Mouse (Mus musculus) thymus, adult 2 months (tissue): Measurements from ENCODE around the gene Arpc5l. TPM values are rescaled to one million over a fixed set of nuclear protein-coding genes. Genes with fewer than 3 reads are reported as not detected.

Source experiments
- DNase-seq: peaks from one replicate; pipeline ENCODE4 v3.0.0; 2021
- H3K27ac ChIP-seq: fragments of 200-500 bp; 2 replicates; pipeline ENCODE4 v1.5.1; 2012; ENCODE audit warnings: low read length, control low read depth; ENCODE audit not compliant: control insufficient read depth, insufficient read depth
- H3K27me3 ChIP-seq: fragments of 200-500 bp; 2 replicates; pipeline ENCODE4 v1.6.1; 2012; ENCODE audit warnings: mild to moderate bottlenecking, low read length, moderate library complexity, mixed read lengths; ENCODE audit not compliant: control insufficient read depth, insufficient read depth
- H3K36me3 ChIP-seq: fragments of 200-500 bp; 2 replicates; pipeline ENCODE4 v1.6.1; 2012; ENCODE audit warnings: mild to moderate bottlenecking, low read length, moderate library complexity; ENCODE audit not compliant: control insufficient read depth, insufficient read depth
- H3K4me1 ChIP-seq: fragments of 200-500 bp; replicated peaks from 2 replicates; pipeline ENCODE4 v1.6.1; 2012; ENCODE audit warnings: low read length; ENCODE audit not compliant: control insufficient read depth, insufficient read depth
- H3K4me3 ChIP-seq: fragments of 200-500 bp; 2 replicates; pipeline ENCODE4 v1.5.1; 2012; ENCODE audit warnings: mild to moderate bottlenecking, low read length, control low read depth, moderate library complexity; ENCODE audit not compliant: control insufficient read depth, insufficient read depth
- CTCF ChIP-seq: fragments of 200-500 bp; IDR thresholded peaks from 2 replicates; pipeline ENCODE4 v1.5.1; 2012; ENCODE audit warnings: mild to moderate bottlenecking, control low read depth, low read length, moderate library complexity, borderline replicate concordance; ENCODE audit not compliant: control insufficient read depth, poor library complexity, insufficient read depth; ENCODE audit errors: extremely low read depth
- POLR2A ChIP-seq: fragments of 200-500 bp; IDR thresholded peaks from 2 replicates; pipeline ENCODE4 v1.6.1; 2012; ENCODE audit warnings: mild to moderate bottlenecking, low read length, control low read depth, moderate library complexity; ENCODE audit not compliant: control insufficient read depth, poor library complexity, insufficient read depth; ENCODE audit errors: extremely low read depth
- WGBS: fragments of 180-500 bp; shearing (Covaris S2); methylation state at CpG from one replicate; pipeline ENCODE4 v1.1.7; 2018; 5-methylcytosine and 5-hydroxymethylcytosine counted together
- polyA plus RNA-seq: library from polyadenylated mRNA; depleted of rRNA; stranded (reverse); fragments of >200 nt; gene quantifications from 2 replicates; pipeline ENCODE4 v1.2.3, GENCODE M21; 2012

The Arpc5l gene
- polyA plus RNA-seq, 1 experiment = 53.2 TPM

DNA sequence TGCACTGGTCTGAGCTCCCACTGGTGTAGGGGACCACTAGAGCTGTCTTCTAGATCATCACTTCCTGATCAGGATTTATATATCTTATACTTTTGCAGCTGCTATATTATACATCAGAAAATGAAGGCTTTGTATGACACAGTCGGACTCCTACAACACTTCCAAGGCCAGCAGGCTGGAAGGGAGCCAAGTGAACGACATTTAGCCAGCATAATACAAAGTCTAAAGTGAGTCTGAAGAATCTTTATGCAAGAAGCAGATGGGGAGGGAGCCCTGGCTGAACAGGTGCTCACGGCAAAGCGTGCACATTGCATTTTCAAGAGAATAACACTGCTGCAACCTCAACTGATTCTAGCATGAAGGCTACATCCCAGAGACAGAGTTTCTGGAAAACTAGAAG lies 12.7 kb upstream of the Arpc5l start:
- no peak for DNase-seq
- no peaks in the 10 kb centered on the region for H3K27me3 ChIP-seq
- TF ChIP-seq CTCF (no peak), POLR2A (no peak)
- peaks cover 12% of the 10 kb centered on the region for H3K4me1 ChIP-seq
- 74% methylated on average over 4 of the region's 4 CpGs for WGBS
- no peak overlapping the region for H3K27ac ChIP-seq
- H3K36me3 ChIP-seq = no peaks in the 10 kb centered on the region
- H3K4me3 ChIP-seq = no peak overlapping the region

DNA sequence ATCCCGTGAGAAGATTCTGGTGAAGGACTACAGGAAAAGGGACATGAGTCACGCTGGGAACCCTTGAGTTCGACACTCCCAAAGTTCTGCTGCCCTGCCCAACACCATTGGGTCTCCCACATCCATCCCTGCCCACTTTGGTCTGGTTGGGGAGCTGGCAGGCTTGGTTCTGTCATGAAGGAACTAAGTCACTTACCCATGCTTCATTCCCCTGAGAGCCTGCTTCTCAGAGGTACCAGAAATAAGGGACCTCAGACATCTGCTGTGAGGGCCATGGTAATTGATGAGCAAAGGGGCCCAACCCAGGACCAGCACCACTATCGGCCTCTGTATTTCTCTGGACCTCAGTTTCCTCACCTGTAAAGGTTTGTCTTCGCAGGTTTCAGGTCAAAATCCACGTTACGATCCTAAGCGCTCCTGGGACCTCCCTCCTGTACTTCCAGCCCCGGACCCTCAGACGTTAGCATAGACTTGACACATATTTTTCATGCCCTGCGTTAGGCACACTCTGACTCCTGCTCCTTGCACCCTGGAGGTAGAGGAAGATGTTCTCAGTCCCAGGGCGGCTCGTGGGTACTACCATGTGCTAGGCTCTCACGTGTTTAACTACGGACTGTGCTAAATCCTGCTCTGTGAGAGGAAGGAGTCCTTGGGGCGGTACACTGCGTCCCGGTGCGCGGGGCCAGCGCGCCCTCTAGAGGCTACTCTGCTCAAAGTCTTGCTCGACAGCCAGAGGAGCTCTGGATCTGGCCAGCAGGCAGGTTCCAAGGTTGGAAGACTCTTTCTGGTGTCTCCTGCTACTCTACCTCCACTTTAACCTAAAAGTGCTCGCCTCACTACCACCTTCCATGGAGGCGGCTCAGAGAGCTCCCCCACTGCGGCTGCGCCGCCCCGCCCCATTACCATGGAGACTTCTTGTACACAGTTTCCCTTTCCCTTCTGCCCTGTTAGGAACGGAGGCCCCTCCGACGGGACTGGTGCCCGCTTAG lies 7.5 kb upstream of the Arpc5l start, which contains the start of gene Wdr38:
TSS of gene Wdr38 (plus strand) at position 91 of the 989 bp plus-strand sequence.
- peak; percentile 85 for DNase-seq
- H3K4me3 ChIP-seq = peak within 1 kb of the TSS; percentile 49
- H3K27me3 ChIP-seq = no peaks in the 10 kb centered on the region
- H3K4me1 ChIP-seq = peaks cover 5% of the 10 kb centered on the region
- H3K36me3 ChIP-seq = peaks cover 22% of the 10 kb centered on the region
- 15% methylated on average over 33 of the region's 33 CpGs for WGBS
- no peak within 1 kb of the TSS for H3K27ac ChIP-seq
- TF ChIP-seq POLR2A (no peak), CTCF (peak; percentile 100)

DNA sequence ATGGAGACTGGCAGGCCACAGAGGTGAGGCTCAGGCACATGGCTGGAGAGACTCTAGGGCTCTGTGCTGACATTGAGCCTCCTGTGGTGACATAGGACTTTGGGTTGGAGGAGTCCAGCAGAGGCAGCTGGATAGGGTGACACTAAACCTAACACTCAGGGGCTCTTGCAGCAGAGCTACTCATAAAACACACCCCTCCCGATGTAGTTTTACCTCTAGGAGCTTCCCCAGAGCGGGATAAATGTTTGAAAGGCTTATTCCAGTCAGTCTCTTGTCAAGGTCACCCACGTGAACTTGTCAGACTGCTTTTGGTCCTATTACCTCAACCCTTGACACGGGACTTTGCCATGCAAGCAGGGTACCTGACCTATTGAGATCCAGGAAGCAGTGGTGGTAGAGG lies 5.8 kb upstream of the Arpc5l start:
- Histone ChIP-seq H3K4me3 (no peak overlapping the region), H3K4me1 (peaks cover 15% of the 10 kb centered on the region), H3K27me3 (no peaks in the 10 kb centered on the region), H3K27ac (no peak overlapping the region), H3K36me3 (peaks cover 29% of the 10 kb centered on the region)
- TF ChIP-seq CTCF (no peak), POLR2A (no peak)
- DNase-seq = no peak
- 69% methylated on average over 4 of the region's 4 CpGs for WGBS

DNA sequence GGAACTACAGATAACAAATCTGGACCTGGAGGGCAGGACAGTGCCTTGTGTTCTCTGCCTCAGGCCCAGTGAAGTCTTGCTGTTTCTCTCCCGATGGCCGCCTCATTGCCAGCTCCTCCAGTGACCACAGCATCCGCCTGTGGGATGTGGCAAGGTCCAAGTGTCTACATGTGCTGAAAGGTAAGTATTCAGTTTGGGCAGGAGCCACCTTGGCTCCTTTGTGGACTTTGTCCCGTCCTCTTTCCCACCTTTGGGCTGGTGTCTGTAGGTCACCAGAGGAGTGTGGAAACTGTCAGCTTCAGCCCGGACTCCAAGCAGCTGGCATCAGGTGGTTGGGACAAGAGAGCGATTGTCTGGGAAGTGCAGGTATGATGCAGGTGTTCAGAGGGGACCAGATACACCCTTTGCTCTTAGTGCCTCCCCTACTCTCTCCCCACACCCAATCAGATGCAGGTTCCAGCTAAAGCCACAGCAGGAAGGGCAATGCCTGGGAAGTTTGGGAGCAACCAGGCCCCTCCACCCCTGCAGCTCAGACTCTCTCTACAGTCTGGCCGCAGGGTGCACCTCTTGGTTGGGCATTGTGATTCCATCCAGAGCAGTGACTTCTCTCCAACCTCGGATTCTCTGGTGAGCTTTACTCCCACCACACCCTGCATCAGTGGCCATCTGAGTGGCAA lies 5.1 kb upstream of the Arpc5l start:
- Histone ChIP-seq H3K27ac (no peak overlapping the region), H3K36me3 (peaks cover 29% of the 10 kb centered on the region), H3K27me3 (no peaks in the 10 kb centered on the region), H3K4me1 (peaks cover 16% of the 10 kb centered on the region), H3K4me3 (no peak overlapping the region)
- no peak for DNase-seq
- TF ChIP-seq POLR2A (no peak), CTCF (no peak)
- 89% methylated on average over 8 of the region's 8 CpGs for WGBS

DNA sequence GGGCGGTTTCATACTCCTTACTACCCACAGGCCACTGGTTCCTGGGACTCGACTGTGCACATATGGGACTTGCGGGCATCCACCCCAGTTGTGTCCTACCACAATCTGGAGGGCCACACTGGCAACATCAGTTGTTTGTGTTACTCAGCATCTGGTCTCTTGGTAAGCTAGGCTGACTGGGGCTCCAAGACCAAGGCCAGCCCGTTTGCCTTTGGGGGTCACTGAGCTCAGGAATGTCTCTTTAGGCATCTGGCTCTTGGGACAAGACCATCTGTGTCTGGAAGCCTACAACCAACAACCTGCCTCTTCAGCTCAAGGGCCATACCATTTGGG lies 4.6 kb upstream of the Arpc5l start:
- WGBS = 91% methylated on average over 4 of the region's 4 CpGs

DNA sequence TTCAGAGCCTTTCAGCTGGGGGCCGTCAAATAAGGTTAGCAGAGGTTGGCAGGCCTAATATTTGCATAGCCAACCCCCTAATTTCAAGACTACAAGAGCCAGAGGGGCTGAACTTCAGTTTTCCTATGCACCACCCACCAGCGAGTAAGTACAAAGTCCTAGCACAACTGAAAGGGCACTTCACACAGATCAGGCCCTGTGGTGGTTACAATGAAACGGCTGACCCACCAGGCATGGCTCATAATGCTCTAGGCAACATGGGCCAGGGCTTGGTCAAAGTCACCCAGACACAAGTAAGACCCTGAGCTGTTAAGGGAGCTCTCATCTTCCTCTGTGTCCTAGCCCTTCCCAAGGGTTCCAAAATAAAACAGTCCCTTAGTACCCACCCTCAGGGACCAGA lies 3.3 kb upstream of the Arpc5l start:
- DNase-seq = no peak
- no peak overlapping the region for H3K4me3 ChIP-seq
- WGBS = 90% methylated on average over 3 of the region's 3 CpGs
- TF ChIP-seq POLR2A = no peak
- no peak for TF ChIP-seq CTCF
- H3K36me3 ChIP-seq = peaks cover 29% of the 10 kb centered on the region
- no peaks in the 10 kb centered on the region for H3K27me3 ChIP-seq
- H3K27ac ChIP-seq = no peak overlapping the region
- H3K4me1 ChIP-seq = peaks cover 18% of the 10 kb centered on the region

More for the DNA sequence above, 4.6 kb upstream of the Arpc5l start:
- Histone ChIP-seq H3K4me1 (peaks cover 16% of the 10 kb centered on the region), H3K4me3 (no peak overlapping the region), H3K27me3 (no peaks in the 10 kb centered on the region), H3K27ac (no peak overlapping the region), H3K36me3 (peaks cover 29% of the 10 kb centered on the region)
- no peak for DNase-seq
- TF ChIP-seq CTCF = no peak
- no peak for TF ChIP-seq POLR2A
